Comparison of ENCODE assay signal across 17 mouse cellular contexts in genomic region chr2:159404940-159405339, GRCm38 (mm10).
"Had no signal": no experiment of that assay in that cellular context is flagged by ENCODE, and none has a peak within 500 bp of the region (broad histone marks: within the 10 kb centered on the region; RNA-seq: fewer than 3 reads in every experiment).

No protein-coding gene starts in this region.

- H3K27ac ChIP-seq: lung, embryonic 15.5 days; macrophage; midbrain, embryonic 13.5 days; midbrain, embryonic 15.5 days; neural tube, embryonic 12.5 days; stomach, embryonic 15.5 days; stomach, postnatal 0 days had no signal

- H3K4me1 ChIP-seq: lung, embryonic 15.5 days; megakaryocyte, embryonic 14.5 days; midbrain, embryonic 13.5 days; midbrain, embryonic 15.5 days; neural tube, embryonic 12.5 days; stomach, embryonic 15.5 days had no signal

- H3K36me3 ChIP-seq: lung, embryonic 15.5 days; midbrain, embryonic 13.5 days; midbrain, embryonic 15.5 days; neural tube, embryonic 12.5 days; stomach, embryonic 15.5 days had no signal

- H3K27me3 ChIP-seq: lung, embryonic 15.5 days; megakaryocyte, embryonic 14.5 days; midbrain, embryonic 13.5 days; midbrain, embryonic 15.5 days; neural tube, embryonic 12.5 days; stomach, embryonic 15.5 days had no signal

- H3K9me3 ChIP-seq: lung, embryonic 15.5 days; midbrain, embryonic 13.5 days; midbrain, embryonic 15.5 days; neural tube, embryonic 12.5 days; stomach, embryonic 15.5 days had no signal

- DNase-seq: liver, postnatal 0 days; lung, adult 2 months; lung, postnatal 14 days; lung, postnatal 36 days; right cerebral cortex, postnatal 14 days; thymus, adult 2 months; thymus, postnatal 25 days; thymus, postnatal 4 days had no signal

- H3K9ac ChIP-seq: liver, postnatal 0 days; lung, embryonic 15.5 days; midbrain, embryonic 13.5 days; midbrain, embryonic 15.5 days; neural tube, embryonic 12.5 days; stomach, embryonic 15.5 days had no signal

- H3K4me2 ChIP-seq: lung, embryonic 15.5 days; midbrain, embryonic 13.5 days; midbrain, embryonic 15.5 days; neural tube, embryonic 12.5 days; stomach, embryonic 15.5 days had no signal

- H3K4me3 ChIP-seq: lung, embryonic 15.5 days; megakaryocyte, embryonic 14.5 days; midbrain, embryonic 13.5 days; midbrain, embryonic 15.5 days; neural tube, embryonic 12.5 days; stomach, embryonic 15.5 days had no signal

- ATAC-seq: liver, postnatal 0 days; lung, postnatal 0 days; midbrain, embryonic 13.5 days; midbrain, embryonic 15.5 days had no signal
